Mouse (Mus musculus): ENCODE results near the gene Fktn. TPM values are rescaled to one million over a fixed set of nuclear protein-coding genes. Genes with fewer than 3 reads are reported as not detected.
"Not testable (repeated sequence)": the region's sequence is repeated elsewhere in the genome, so short reads cannot be mapped to it uniquely, and the experiment has no call there.

The Fktn gene
- total and polyA plus RNA-seq, 3 experiments: 6.6 to 21.4 (median 20.4) TPM

GRCm38 (mm10) chr4:53799753-53800152 is 86.0 kb downstream of the Fktn start:
- Histone ChIP-seq H3K79me2 (replicated peaks; ENCODE audit: control insufficient read depth, insufficient read depth, low read length) (no peaks in the 10 kb centered on the region), H3K27ac (no peak overlapping the region; the same call in 1 of the 2 replicates), H3K4me3 (no peak overlapping the region), H3K4me1 (ENCODE audit: control insufficient read depth, insufficient read depth, low read length) (peaks cover 2% of the 10 kb centered on the region; the same call in 1 of the 2 replicates), H3K27me3 (ENCODE audit: control insufficient read depth, insufficient read depth, low read length) (no peaks in the 10 kb centered on the region), H3K36me3 (ENCODE audit: control insufficient read depth, insufficient read depth, low read length) (peaks cover 2% of the 10 kb centered on the region; the same call in 1 of the 2 replicates), H3K9ac (ENCODE audit: low read depth, low read length) (no peak overlapping the region)
- 43% methylated on average over 1 of the region's 1 CpGs for WGBS
- no peak for DNase-seq
- TF ChIP-seq CTCF (IDR thresholded peaks at IDR 0.05) (no peak), POLR2A (IDR thresholded peaks at IDR 0.05; ENCODE audit: insufficient read depth, low read depth, low read length) (no peak), EP300 (IDR thresholded peaks at IDR 0.05; ENCODE audit: insufficient read depth, low read depth, low read length) (no peak)
- intact Hi-C loops (cut with DNase I): loop anchor here (5.0 kb wide), 1 partner anchor 43 kb away; no protein-coding TSS in a partner anchor

DNA sequence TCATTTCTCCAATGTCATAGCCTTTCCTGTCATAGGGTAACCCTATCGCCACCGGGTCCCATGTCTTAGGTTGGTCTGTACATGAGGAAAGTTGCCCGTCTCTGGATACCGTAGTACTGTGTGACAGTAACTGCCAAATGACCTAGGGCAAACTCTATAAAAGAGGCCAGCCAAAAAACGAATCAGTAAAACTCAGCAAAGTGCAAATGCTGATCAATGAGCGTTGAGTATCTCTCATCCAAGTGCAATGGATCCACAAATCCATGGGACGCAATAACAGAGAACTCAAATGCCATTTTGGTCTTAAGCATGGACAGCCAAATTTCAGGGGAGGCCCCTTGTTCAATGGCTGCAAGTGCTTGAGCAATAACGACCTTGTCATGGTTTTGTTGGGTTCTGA is 89.9 kb downstream of the Fktn start:
- H3K27me3 ChIP-seq (ENCODE audit: control insufficient read depth, insufficient read depth, low read length); H3K79me2 ChIP-seq (replicated peaks; ENCODE audit: control insufficient read depth, insufficient read depth, low read length); H3K4me3 ChIP-seq; H3K4me1 ChIP-seq (ENCODE audit: control insufficient read depth, insufficient read depth, low read length); H3K27ac ChIP-seq; intact Hi-C loops (cut with DNase I); H3K36me3 ChIP-seq (ENCODE audit: control insufficient read depth, insufficient read depth, low read length); H3K9ac ChIP-seq (ENCODE audit: low read depth, low read length); DNase-seq: not testable (repeated sequence)
- 91% methylated on average over 8 of the region's 8 CpGs for WGBS

DNA sequence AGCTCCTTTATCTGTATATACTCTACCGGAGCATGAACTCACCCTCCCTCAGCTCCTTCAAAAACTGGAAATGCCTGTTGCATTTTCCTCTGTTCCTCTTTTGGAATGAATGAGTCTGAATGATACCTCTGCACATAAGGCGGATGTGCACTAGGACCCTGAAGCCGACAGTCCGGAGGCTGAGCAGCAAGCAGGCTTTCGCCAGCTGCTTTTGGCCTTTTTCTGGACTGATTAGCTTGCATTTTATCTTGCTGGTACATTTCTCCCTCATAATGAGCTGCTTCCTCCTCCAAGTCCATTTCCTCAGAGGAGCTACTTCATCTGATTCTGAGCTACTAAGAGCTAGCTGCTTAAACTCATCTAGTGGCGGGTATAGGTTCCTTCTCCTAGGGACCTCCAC is 92.6 kb downstream of the Fktn start:
- H3K4me3 ChIP-seq; H3K4me1 ChIP-seq (ENCODE audit: control insufficient read depth, insufficient read depth, low read length); intact Hi-C loops (cut with DNase I); H3K9ac ChIP-seq (ENCODE audit: low read depth, low read length); H3K79me2 ChIP-seq (replicated peaks; ENCODE audit: control insufficient read depth, insufficient read depth, low read length); H3K27ac ChIP-seq; H3K36me3 ChIP-seq (ENCODE audit: control insufficient read depth, insufficient read depth, low read length); H3K27me3 ChIP-seq (ENCODE audit: control insufficient read depth, insufficient read depth, low read length): not testable (repeated sequence)
- 64% methylated on average over 6 of the region's 6 CpGs for WGBS
- peak in 1 of 2 experiments; percentile 26 for DNase-seq

GRCm38 (mm10) chr4:53818320-53818719 is 104.5 kb downstream of the Fktn start:
- Histone ChIP-seq H3K27ac (no peak overlapping the region), H3K79me2 (replicated peaks; ENCODE audit: control insufficient read depth, insufficient read depth, low read length) (no peaks in the 10 kb centered on the region), H3K27me3 (ENCODE audit: control insufficient read depth, insufficient read depth, low read length) (no peaks in the 10 kb centered on the region), H3K36me3 (ENCODE audit: control insufficient read depth, insufficient read depth, low read length) (no peaks in the 10 kb centered on the region), H3K9ac (ENCODE audit: low read depth, low read length) (no peak overlapping the region), H3K4me1 (ENCODE audit: control insufficient read depth, insufficient read depth, low read length) (no peaks in the 10 kb centered on the region), H3K4me3 (no peak overlapping the region)
- TF ChIP-seq POLR2A (IDR thresholded peaks at IDR 0.05; ENCODE audit: insufficient read depth, low read depth, low read length) (no peak), CTCF (IDR thresholded peaks at IDR 0.05) (no peak), EP300 (IDR thresholded peaks at IDR 0.05; ENCODE audit: insufficient read depth, low read depth, low read length) (no peak)
- no peak for DNase-seq
- intact Hi-C loops (cut with DNase I): no loop called here
- WGBS: 25% methylated on average over 5 of the region's 5 CpGs

GRCm38 (mm10) chr4:53823697-53824096 is 109.9 kb downstream of the Fktn start:
- H3K27ac ChIP-seq: no peak overlapping the region
- no peak overlapping the region for H3K9ac ChIP-seq (ENCODE audit: low read depth, low read length)
- intact Hi-C loops (cut with DNase I): no loop called here
- 0 out of 2 replicates have a peak, but pooled peaks cover 2% of the 10 kb centered on the region for H3K79me2 ChIP-seq (replicated peaks; ENCODE audit: control insufficient read depth, insufficient read depth, low read length)
- WGBS: 9% methylated on average over 6 of the region's 6 CpGs
- H3K4me3 ChIP-seq: no peak overlapping the region
- H3K4me1 ChIP-seq (ENCODE audit: control insufficient read depth, insufficient read depth, low read length): peaks cover 2% of the 10 kb centered on the region
- peak; percentile 41 to 69 for DNase-seq
- peaks cover 10% of the 10 kb centered on the region for H3K36me3 ChIP-seq (ENCODE audit: control insufficient read depth, insufficient read depth, low read length)
- H3K27me3 ChIP-seq (ENCODE audit: control insufficient read depth, insufficient read depth, low read length): no peaks in the 10 kb centered on the region
- no peak for TF ChIP-seq POLR2A (IDR thresholded peaks at IDR 0.05; ENCODE audit: insufficient read depth, low read depth, low read length)
- TF ChIP-seq EP300 (IDR thresholded peaks at IDR 0.05; ENCODE audit: insufficient read depth, low read depth, low read length): no peak
- peak; percentile 54 for TF ChIP-seq CTCF (IDR thresholded peaks at IDR 0.05)

- WGBS: 73% methylated on average over 4 of the region's 4 CpGs
- Histone ChIP-seq H3K79me2 (replicated peaks; ENCODE audit: control insufficient read depth, insufficient read depth, low read length) (0 out of 2 replicates have a peak, but pooled peaks cover 2% of the 10 kb centered on the region), H3K4me1 (ENCODE audit: control insufficient read depth, insufficient read depth, low read length) (peaks cover 2% of the 10 kb centered on the region), H3K36me3 (ENCODE audit: control insufficient read depth, insufficient read depth, low read length) (peaks cover 13% of the 10 kb centered on the region), H3K27me3 (ENCODE audit: control insufficient read depth, insufficient read depth, low read length) (no peaks in the 10 kb centered on the region), H3K9ac (ENCODE audit: low read depth, low read length) (no peak overlapping the region), H3K4me3 (no peak overlapping the region), H3K27ac (no peak overlapping the region)
- intact Hi-C loops (cut with DNase I): no loop called here
- TF ChIP-seq CTCF (IDR thresholded peaks at IDR 0.05): no peak
- TF ChIP-seq POLR2A (IDR thresholded peaks at IDR 0.05; ENCODE audit: insufficient read depth, low read depth, low read length): no peak
- TF ChIP-seq EP300 (IDR thresholded peaks at IDR 0.05; ENCODE audit: insufficient read depth, low read depth, low read length): no peak
- no peak for DNase-seq
Observed at GRCm38 (mm10) chr4:53824831-53825230, 111.0 kb downstream of the Fktn start.
